Mouse (Mus musculus): ENCODE results near the gene Ap2a1. TPM values are rescaled to one million over a fixed set of nuclear protein-coding genes. Genes with fewer than 3 reads are reported as not detected.
A peak's percentile ranks its signal among the peaks of the same experiment; 100 is the strongest.

The Ap2a1 gene
- polyA plus RNA-seq, 1 experiment = 69.9 TPM

DNA sequence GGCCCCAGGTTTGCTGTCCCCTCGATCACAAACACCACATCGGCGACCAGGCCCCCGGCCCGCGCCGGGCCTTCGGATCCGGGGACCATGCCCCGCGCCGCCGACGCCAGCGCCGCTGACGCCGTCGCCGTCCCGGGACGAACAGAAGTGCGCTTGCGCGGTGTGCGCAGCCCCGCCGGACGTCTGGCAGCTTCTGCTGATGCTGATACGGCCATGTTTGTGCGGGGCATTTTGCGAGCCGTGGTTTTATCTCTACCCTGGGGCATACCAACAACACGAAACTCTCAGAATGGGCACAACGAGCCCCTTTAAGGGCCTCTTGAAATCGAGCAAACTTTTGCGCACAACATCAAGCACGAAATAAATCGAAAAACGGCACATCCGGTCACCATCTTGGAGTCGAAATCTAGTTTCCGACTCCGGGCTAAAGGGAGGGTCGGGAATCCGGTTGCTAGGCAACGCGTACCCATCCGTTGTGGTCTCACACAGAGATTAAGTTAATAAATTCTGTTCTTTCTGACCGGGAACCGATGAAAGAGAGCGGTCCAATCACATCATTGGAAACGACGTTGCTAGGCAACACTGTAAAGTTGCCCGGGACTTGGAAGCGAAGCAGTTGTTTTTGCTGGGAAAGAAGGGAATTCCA, 36.9 kb downstream of the Ap2a1 start, which contains the start of gene Med25:
TSS of gene Med25 (minus strand) at position 437 of the 646 bp plus-strand sequence.
- DNase-seq (ENCODE audit: low read depth in 1 of 2, low spot score in 2 of 2) = peak; percentile 76 to 80
- TF ChIP-seq CTCF (IDR thresholded peaks at IDR 0.05; ENCODE audit: extremely low read depth, insufficient read depth, insufficient read length, insufficient replicate concordance) (no peak), POLR2A (IDR thresholded peaks at IDR 0.05; ENCODE audit: low read depth, low read length) (peak; percentile 57)
- WGBS = under 1% methylated on average over 56 of the region's 56 CpGs
- peak within 1 kb of the TSS; percentile 92 for H3K4me3 ChIP-seq (ENCODE audit: extremely low read depth, insufficient read depth, insufficient read length)
- H3K27me3 ChIP-seq (ENCODE audit: control insufficient read depth, insufficient read depth, low read length) = no peaks in the 10 kb centered on the region
- no peaks in the 10 kb centered on the region for H3K36me3 ChIP-seq (ENCODE audit: control insufficient read depth, insufficient read depth, low read length)
- peak within 1 kb of the TSS; percentile 99 for H3K27ac ChIP-seq (ENCODE audit: insufficient read depth, low read length)
- H3K4me1 ChIP-seq (ENCODE audit: control insufficient read depth, insufficient read depth, insufficient read length) = peaks cover 8% of the 10 kb centered on the region

DNA sequence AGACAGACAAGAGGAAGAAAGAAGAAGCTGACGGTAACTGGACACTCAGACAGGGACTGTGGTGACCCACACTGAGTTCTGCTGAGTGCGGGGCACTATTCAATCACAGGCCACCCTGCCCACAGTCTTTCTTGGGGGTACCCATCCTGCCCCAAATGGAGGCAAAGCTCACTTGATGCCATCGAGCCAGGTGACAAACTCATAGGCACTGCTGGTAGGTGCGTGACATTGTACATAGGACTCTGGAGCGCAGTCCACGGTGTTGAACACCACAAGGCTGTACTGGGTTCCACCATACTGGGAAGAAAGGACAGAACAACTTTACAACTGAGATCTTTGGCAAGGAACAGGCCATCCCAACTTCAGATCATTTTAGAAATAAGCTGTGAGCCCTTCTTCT, 37.7 kb downstream of the Ap2a1 start:
- Histone ChIP-seq H3K27ac (ENCODE audit: insufficient read depth, low read length) (no peak overlapping the region), H3K27me3 (ENCODE audit: control insufficient read depth, insufficient read depth, low read length) (no peaks in the 10 kb centered on the region), H3K4me1 (ENCODE audit: control insufficient read depth, insufficient read depth, insufficient read length) (peaks cover 5% of the 10 kb centered on the region), H3K36me3 (ENCODE audit: control insufficient read depth, insufficient read depth, low read length) (no peaks in the 10 kb centered on the region), H3K4me3 (ENCODE audit: extremely low read depth, insufficient read depth, insufficient read length) (peak overlapping the region; percentile 92)
- DNase-seq (ENCODE audit: low read depth in 1 of 2, low spot score in 2 of 2) = no peak
- TF ChIP-seq CTCF (IDR thresholded peaks at IDR 0.05; ENCODE audit: extremely low read depth, insufficient read depth, insufficient read length, insufficient replicate concordance) (no peak), POLR2A (IDR thresholded peaks at IDR 0.05; ENCODE audit: low read depth, low read length) (no peak)
- WGBS = 30% methylated on average over 6 of the region's 6 CpGs

DNA sequence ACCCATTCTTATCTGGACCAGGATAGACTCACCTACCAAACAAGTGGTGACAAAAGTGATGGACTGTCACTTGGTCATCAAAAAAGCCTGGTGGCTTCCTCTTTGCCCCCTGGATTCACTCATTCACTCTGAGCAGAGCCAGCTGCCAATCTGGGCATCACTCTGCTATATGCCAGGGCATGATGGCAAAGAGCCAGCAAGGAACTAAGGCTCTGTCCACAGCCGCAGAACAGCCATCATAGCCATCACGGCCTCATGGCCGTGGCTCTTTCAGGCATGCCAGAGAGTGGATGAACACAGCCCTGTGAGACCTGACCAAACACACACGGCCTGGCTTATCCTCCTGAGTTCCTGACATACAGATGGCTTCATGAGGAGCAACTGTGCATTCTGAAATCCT, 38.6 kb downstream of the Ap2a1 start:
- DNase-seq (ENCODE audit: low read depth in 1 of 2, low spot score in 2 of 2) = no peak
- Histone ChIP-seq H3K36me3 (ENCODE audit: control insufficient read depth, insufficient read depth, low read length) (no peaks in the 10 kb centered on the region), H3K4me1 (ENCODE audit: control insufficient read depth, insufficient read depth, insufficient read length) (peaks cover 3% of the 10 kb centered on the region; the same call in 1 of the 2 replicates), H3K27me3 (ENCODE audit: control insufficient read depth, insufficient read depth, low read length) (no peaks in the 10 kb centered on the region), H3K4me3 (ENCODE audit: extremely low read depth, insufficient read depth, insufficient read length) (no peak overlapping the region), H3K27ac (ENCODE audit: insufficient read depth, low read length) (no peak overlapping the region)
- WGBS = 92% methylated on average over 4 of the region's 4 CpGs
- no peak for TF ChIP-seq CTCF (IDR thresholded peaks at IDR 0.05; ENCODE audit: extremely low read depth, insufficient read depth, insufficient read length, insufficient replicate concordance)
- no peak for TF ChIP-seq POLR2A (IDR thresholded peaks at IDR 0.05; ENCODE audit: low read depth, low read length)

DNA sequence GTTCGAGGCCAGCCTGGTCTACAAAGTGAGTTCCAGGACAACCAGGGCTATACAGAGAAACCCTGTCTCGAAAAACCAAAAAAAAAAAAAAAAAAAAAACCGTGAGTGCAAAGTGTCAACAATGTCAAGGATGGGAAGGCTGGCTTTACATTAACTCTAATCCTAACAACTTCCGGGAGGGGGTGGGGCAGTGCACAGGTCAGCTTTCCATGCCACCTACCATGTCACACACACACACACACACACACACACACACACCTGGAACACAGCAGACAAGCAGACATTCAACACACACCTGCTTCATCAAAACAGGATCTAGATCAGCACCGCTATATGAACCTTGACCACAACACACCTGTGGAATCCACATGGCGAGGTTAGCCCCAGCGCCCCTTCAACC, 39.1 kb downstream of the Ap2a1 start:
- TF ChIP-seq POLR2A (IDR thresholded peaks at IDR 0.05; ENCODE audit: low read depth, low read length) (no peak), CTCF (IDR thresholded peaks at IDR 0.05; ENCODE audit: extremely low read depth, insufficient read depth, insufficient read length, insufficient replicate concordance) (no peak)
- H3K36me3 ChIP-seq (ENCODE audit: control insufficient read depth, insufficient read depth, low read length) = no peaks in the 10 kb centered on the region
- no peak overlapping the region for H3K27ac ChIP-seq (ENCODE audit: insufficient read depth, low read length)
- no peak overlapping the region for H3K4me3 ChIP-seq (ENCODE audit: extremely low read depth, insufficient read depth, insufficient read length)
- WGBS = 83% methylated on average over 7 of the region's 7 CpGs
- H3K4me1 ChIP-seq (ENCODE audit: control insufficient read depth, insufficient read depth, insufficient read length) = peaks cover under 1% of the 10 kb centered on the region; the same call in 1 of the 2 replicates
- H3K27me3 ChIP-seq (ENCODE audit: control insufficient read depth, insufficient read depth, low read length) = no peaks in the 10 kb centered on the region
- DNase-seq (ENCODE audit: low read depth in 1 of 2, low spot score in 2 of 2) = no peak

DNA sequence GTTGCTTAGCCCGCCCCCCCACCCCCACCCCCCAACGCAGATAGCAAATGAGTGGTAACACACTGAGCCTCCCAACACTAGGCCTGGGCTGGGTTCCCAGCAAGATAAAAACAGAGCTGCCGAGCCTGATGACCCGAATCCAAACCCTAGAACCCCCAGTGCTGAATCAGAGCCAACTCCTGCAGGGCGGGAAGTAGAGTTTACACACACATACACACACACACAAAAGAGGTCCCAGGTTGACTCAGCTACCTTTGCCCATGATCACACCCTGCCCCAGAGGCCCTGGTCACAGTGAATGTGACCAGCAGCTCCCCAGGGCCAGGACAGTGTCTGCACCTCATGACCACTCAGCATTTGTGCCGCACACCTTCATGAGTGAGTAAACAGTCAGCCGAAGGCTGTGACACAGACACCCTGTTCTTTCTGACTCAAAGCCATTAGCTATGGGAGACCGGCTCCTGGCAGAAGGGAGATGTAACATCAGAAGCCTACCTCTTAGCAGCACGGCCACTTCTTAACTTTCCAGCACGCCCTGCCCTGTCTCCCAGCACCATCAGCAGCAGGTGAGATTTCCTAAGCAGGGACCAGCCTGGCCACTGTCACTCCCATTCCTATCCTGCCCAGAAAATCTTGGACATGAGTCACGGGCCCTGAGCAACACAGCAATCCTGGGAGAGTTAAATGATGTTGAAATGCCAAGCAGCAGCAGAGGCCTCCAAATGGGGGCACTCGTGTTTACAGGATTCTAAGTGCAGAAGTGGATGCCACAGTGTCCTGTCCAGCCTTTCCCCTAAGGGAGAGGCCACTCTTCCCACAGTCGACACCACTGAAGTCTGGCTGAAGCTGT, 40.8 kb downstream of the Ap2a1 start:
- H3K27me3 ChIP-seq (ENCODE audit: control insufficient read depth, insufficient read depth, low read length) = no peaks in the 10 kb centered on the region
- no peaks in the 10 kb centered on the region for H3K4me1 ChIP-seq (ENCODE audit: control insufficient read depth, insufficient read depth, insufficient read length)
- no peak overlapping the region for H3K4me3 ChIP-seq (ENCODE audit: extremely low read depth, insufficient read depth, insufficient read length)
- 90% methylated on average over 13 of the region's 13 CpGs for WGBS
- DNase-seq (ENCODE audit: low read depth in 1 of 2, low spot score in 2 of 2) = no peak
- H3K27ac ChIP-seq (ENCODE audit: insufficient read depth, low read length) = no peak overlapping the region
- peaks cover 9% of the 10 kb centered on the region for H3K36me3 ChIP-seq (ENCODE audit: control insufficient read depth, insufficient read depth, low read length)
- no peak for TF ChIP-seq CTCF (IDR thresholded peaks at IDR 0.05; ENCODE audit: extremely low read depth, insufficient read depth, insufficient read length, insufficient replicate concordance)
- no peak for TF ChIP-seq POLR2A (IDR thresholded peaks at IDR 0.05; ENCODE audit: low read depth, low read length)

DNA sequence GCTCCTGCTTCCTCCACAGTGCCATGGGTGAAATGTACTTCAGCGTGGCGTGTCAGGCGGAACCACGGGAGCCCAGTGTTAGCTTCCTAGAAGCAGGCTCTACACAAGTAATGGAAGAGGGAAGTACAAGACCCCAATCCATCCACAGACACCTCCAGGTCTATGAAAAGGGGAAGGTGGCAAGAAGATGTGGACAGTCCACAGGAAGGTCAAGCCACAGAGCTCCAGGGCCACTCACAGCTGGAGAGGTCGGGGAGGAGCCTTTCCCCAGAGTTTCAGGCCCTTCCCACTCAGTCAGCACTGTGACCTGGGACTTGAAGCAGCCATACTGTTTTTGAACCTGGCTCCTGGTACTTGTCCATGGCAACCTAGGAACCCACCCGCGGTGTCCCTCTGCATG, 42.3 kb downstream of the Ap2a1 start:
- Histone ChIP-seq H3K4me1 (ENCODE audit: control insufficient read depth, insufficient read depth, insufficient read length) (no peaks in the 10 kb centered on the region), H3K27ac (ENCODE audit: insufficient read depth, low read length) (no peak overlapping the region), H3K27me3 (ENCODE audit: control insufficient read depth, insufficient read depth, low read length) (no peaks in the 10 kb centered on the region), H3K36me3 (ENCODE audit: control insufficient read depth, insufficient read depth, low read length) (peaks cover 14% of the 10 kb centered on the region), H3K4me3 (ENCODE audit: extremely low read depth, insufficient read depth, insufficient read length) (no peak overlapping the region)
- no peak for TF ChIP-seq POLR2A (IDR thresholded peaks at IDR 0.05; ENCODE audit: low read depth, low read length)
- TF ChIP-seq CTCF (IDR thresholded peaks at IDR 0.05; ENCODE audit: extremely low read depth, insufficient read depth, insufficient read length, insufficient replicate concordance) = no peak
- no peak for DNase-seq (ENCODE audit: low read depth in 1 of 2, low spot score in 2 of 2)
- 85% methylated on average over 7 of the region's 7 CpGs for WGBS
